Mouse (Mus musculus) megakaryocyte, embryonic 14.5 days (primary cell): ENCODE data around the gene Shmt1. TPM values are rescaled to one million over a fixed set of nuclear protein-coding genes. Genes with fewer than 3 reads are reported as not detected.
A peak's percentile ranks its signal among the peaks of the same experiment; 100 is the strongest.
"Not testable (repeated sequence)": the region's sequence is repeated elsewhere in the genome, so short reads cannot be mapped to it uniquely, and the experiment has no call there.

ENCODE experiments used
- H3K27me3 ChIP-seq: replicated peaks from 2 replicates; pipeline ENCODE3; 2012; ENCODE audit warnings: inconsistent platforms
- H3K36me3 ChIP-seq: replicated peaks from 2 replicates; pipeline ENCODE3; 2012; ENCODE audit warnings: low read length, inconsistent platforms, mixed read lengths
- H3K4me1 ChIP-seq: 2 replicates; pipeline ENCODE4 v1.6.1; 2012; ENCODE audit warnings: inconsistent platforms
- H3K4me3 ChIP-seq: replicated peaks from 2 replicates; pipeline ENCODE3; 2012; ENCODE audit warnings: moderate library complexity, mild to moderate bottlenecking, inconsistent platforms
- H3K9me3 ChIP-seq: 2 replicates; pipeline ENCODE4 v1.6.1; 2012; ENCODE audit warnings: inconsistent platforms
- FLI1 ChIP-seq: IDR thresholded peaks from 2 replicates; pipeline ENCODE4 v1.6.1; 2012; ENCODE audit warnings: low read length, inconsistent platforms, mixed read lengths
- GATA1 ChIP-seq: IDR thresholded peaks from 3 replicates; pipeline ENCODE4 v1.6.1; 2012; ENCODE audit warnings: mixed read lengths, low read length, inconsistent platforms, borderline replicate concordance
- polyA plus RNA-seq: library from polyadenylated mRNA; stranded (reverse); fragments of >175 nt; gene quantifications from 2 replicates; pipeline ENCODE4 v1.2.3, GENCODE M21; 2012; ENCODE audit warnings: low replicate concordance; ENCODE audit not compliant: insufficient read depth

Gene Shmt1
- 0.75 and 7.4 TPM in 2 replicates for polyA plus RNA-seq

- H3K9me3 ChIP-seq, H3K36me3 ChIP-seq, H3K27me3 ChIP-seq: not testable (repeated sequence)
- Histone ChIP-seq H3K4me1 (peaks cover 34% of the 10 kb centered on the region), H3K4me3 (peak within 1 kb of the TSS; percentile 91)
These were observed at the start of gene Shmt1 for GRCm38 (mm10) chr11:60811618-60812017. TSS of gene Shmt1 (minus strand) at chr11:60811718.

DNA sequence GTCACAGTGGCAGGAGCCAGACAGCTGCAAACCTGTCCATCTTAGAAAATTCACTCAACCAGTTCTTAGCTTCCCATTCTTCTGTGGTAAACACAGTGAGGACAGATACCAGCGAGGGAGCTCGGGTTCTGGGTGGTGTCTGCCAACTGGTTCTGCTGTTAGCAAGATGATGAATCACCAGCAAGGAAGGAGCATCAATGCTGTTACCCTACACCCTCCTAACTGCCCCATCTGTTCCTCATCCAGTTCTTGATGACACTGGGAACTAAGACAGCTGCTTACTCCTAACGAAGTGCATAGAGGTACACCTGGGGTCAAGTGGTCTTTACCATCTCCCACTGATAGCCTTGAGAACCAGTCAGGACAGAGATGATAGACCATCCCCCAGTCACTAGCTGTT lies 45.1 kb upstream of the Shmt1 start:
- Histone ChIP-seq H3K4me1 (peaks cover 7% of the 10 kb centered on the region), H3K36me3 (peaks cover 91% of the 10 kb centered on the region), H3K4me3 (no peak overlapping the region), H3K9me3 (no peaks in the 10 kb centered on the region), H3K27me3 (no peaks in the 10 kb centered on the region)
- TF ChIP-seq GATA1, result no peak
- TF ChIP-seq FLI1, result no peak

DNA sequence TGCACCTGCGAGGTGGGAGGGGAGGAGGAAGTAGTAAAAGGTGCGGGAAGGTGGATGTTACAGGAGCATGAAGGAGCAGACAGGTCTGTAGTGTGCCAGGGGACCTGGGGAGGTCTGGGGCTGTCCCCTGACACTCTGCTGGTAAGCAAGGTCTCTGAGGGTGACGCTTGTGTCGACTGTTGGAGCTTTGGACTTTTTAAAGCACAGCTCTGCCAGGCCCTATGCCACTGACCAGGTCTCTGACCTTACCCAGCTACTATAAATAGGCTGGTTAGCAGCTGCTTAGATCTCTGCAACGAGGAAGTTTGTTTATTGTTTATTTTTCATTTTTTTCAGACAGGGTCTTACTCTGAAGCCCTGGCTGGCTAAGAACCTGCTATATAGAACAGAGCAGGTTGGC lies 33.9 kb upstream of the Shmt1 start:
- Histone ChIP-seq H3K9me3 (no peaks in the 10 kb centered on the region), H3K4me3 (no peak overlapping the region), H3K27me3 (no peaks in the 10 kb centered on the region), H3K4me1 (peaks cover 18% of the 10 kb centered on the region), H3K36me3 (peaks cover 69% of the 10 kb centered on the region)
- TF ChIP-seq GATA1, result no peak
- TF ChIP-seq FLI1, result no peak

GRCm38 (mm10) chr11:60843412-60843811 lies 31.9 kb upstream of the Shmt1 start:
- TF ChIP-seq GATA1 (no peak), FLI1 (no peak)
- H3K9me3 ChIP-seq, result no peaks in the 10 kb centered on the region
- H3K4me1 ChIP-seq, result peaks cover 18% of the 10 kb centered on the region
- peaks cover 63% of the 10 kb centered on the region for H3K36me3 ChIP-seq
- H3K27me3 ChIP-seq, result no peaks in the 10 kb centered on the region
- H3K4me3 ChIP-seq, result no peak overlapping the region

- Histone ChIP-seq H3K4me1 (peaks cover 18% of the 10 kb centered on the region), H3K27me3 (no peaks in the 10 kb centered on the region), H3K9me3 (no peaks in the 10 kb centered on the region), H3K4me3 (no peak overlapping the region), H3K36me3 (peaks cover 65% of the 10 kb centered on the region)
- TF ChIP-seq FLI1 (no peak), GATA1 (no peak)
These were observed 30.1 kb upstream of the Shmt1 start for GRCm38 (mm10) chr11:60841467-60842200.

DNA sequence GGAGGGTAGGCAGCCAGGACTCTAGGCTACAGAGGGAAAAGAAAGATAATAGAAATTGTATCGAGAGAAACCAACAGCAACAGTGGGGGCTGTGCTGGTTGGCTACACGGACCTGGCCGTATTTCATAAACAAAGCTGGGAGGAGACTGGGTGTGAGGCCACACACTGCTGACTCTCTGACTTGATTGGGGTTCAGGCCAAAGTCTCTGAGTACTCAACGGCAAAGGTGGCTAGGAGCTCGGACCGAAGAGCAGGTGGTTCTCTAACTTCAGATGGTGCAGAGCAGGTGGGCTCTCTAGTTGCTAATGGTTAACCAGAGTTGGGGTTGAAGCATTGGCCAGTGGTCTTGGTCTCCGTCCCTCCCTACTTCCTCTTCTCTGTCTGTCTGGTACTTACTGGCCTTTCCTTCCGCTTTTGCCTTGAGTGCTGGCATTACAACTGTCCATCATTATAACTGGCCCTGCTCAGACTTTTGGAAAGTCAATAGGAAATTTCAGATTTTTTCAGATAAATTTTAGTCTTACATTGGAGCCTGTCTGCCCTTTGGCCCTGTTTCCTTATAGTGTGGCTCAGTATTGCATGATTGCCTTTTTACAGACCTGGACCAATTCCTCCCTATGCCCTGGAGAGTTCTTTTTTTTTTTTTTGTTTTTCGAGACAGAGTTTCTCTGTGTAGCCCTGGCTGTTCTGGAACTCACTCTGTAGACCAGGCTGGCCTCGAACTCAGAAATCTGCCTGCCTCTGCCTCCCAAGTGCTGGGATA lies 26.3 kb upstream of the Shmt1 start:
- Histone ChIP-seq H3K4me1 (peaks cover 16% of the 10 kb centered on the region), H3K27me3 (no peaks in the 10 kb centered on the region), H3K9me3 (no peaks in the 10 kb centered on the region), H3K4me3 (no peak overlapping the region), H3K36me3 (peaks cover 44% of the 10 kb centered on the region)
- TF ChIP-seq FLI1, result no peak
- TF ChIP-seq GATA1, result no peak

DNA sequence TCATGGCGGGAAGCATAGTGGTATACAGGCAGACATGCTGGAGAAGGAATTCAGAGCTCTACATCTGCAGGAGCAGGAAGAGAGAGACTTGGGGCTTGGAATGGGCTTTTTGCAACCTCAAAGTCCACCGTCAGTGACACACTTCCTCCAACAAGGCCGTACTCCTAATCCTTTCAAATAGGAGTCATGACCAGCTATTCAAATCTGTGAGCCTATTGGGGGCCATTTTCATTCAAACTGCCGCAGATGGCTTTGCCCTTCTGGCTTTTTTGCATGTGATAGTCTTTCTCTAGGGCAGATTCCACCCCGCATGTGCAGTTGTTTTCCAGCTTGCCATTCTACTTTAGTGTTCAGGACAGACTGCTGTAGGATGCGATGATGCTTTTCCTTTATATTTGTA lies 25.4 kb upstream of the Shmt1 start:
- no peak overlapping the region for H3K4me3 ChIP-seq
- TF ChIP-seq GATA1 (no peak), FLI1 (no peak)
- peaks cover 37% of the 10 kb centered on the region for H3K36me3 ChIP-seq
- H3K4me1 ChIP-seq, result peaks cover 22% of the 10 kb centered on the region
- H3K27me3 ChIP-seq, result no peaks in the 10 kb centered on the region
- no peaks in the 10 kb centered on the region for H3K9me3 ChIP-seq

DNA sequence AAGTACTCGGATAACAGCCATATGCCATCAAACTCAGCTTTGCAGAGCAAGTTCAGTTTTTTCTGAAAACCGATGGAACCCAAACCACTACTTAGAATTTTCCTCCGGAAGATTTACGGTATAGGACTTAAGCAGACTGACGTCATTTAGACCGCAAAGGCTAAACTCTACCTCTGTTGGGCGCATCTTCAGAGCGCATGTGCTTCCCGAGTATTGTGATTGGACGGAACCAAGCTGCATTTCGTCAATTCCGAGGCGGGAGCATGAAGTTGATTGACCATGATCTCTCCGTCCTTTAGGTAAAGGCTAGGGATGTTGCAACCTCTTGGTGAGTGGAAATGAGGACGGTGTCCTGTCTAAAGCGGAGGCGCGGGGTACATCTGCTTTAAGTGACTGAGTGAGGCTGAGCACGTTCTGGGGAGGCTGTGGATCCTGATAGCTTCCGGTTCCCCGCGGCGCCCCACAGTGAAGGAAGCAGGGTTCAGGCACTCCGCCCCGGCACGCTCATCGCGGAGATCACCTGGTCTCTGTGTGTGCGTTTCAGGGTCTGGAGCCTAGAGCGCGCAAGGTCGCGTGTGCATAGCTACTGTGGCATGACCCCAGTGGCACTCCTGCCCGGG lies 19.0 kb upstream of the Shmt1 start, which contains the start of gene Dhrs7b:
Gene Dhrs7b, plus strand, starts transcription at position 199 of the 620 bp plus-strand sequence.
- Histone ChIP-seq H3K4me1 (peaks cover 42% of the 10 kb centered on the region), H3K4me3 (peak within 1 kb of the TSS; percentile 98), H3K9me3 (no peaks in the 10 kb centered on the region), H3K27me3 (no peaks in the 10 kb centered on the region), H3K36me3 (peaks cover 8% of the 10 kb centered on the region)
- TF ChIP-seq GATA1, result no peak
- TF ChIP-seq FLI1, result no peak; the same call in 1 of the 2 replicates

DNA sequence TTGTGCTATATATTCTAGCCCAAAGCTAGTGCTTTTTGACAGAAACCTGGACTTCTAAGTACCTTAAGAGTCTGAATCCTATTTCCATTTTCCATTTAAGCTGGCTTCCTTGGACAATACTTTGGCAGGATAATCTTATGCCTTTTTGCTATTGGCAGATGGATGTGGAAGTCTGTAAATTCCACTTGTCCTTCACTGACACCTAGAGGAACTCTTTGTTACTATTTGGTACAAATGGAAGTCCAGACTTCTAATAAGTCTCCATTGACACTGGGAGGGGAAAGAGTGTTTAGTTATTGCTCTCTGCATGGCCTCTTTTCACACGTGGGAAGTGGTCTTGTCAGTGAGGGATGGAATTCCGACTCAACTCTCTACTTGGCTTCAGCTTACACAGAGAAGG lies 17.4 kb upstream of the Shmt1 start:
- TF ChIP-seq GATA1 (no peak), FLI1 (no peak)
- no peaks in the 10 kb centered on the region for H3K36me3 ChIP-seq
- peaks cover 42% of the 10 kb centered on the region for H3K4me1 ChIP-seq
- H3K4me3 ChIP-seq, result peak overlapping the region; percentile 33
- no peaks in the 10 kb centered on the region for H3K9me3 ChIP-seq
- no peaks in the 10 kb centered on the region for H3K27me3 ChIP-seq
